Mouse (Mus musculus) yolk sac, embryonic 10.5 days (tissue): ENCODE results near the gene Olfr1257.
"Not testable (repeated sequence)": the region's sequence is repeated elsewhere in the genome, so short reads cannot be mapped to it uniquely, and the experiment has no call there.

ENCODE experiments used
- DNase-seq: peaks from one replicate; pipeline ENCODE4 v3.0.0-alpha.2; 2017; ENCODE audit warnings: low spot score

Gene Olfr1257

DNA sequence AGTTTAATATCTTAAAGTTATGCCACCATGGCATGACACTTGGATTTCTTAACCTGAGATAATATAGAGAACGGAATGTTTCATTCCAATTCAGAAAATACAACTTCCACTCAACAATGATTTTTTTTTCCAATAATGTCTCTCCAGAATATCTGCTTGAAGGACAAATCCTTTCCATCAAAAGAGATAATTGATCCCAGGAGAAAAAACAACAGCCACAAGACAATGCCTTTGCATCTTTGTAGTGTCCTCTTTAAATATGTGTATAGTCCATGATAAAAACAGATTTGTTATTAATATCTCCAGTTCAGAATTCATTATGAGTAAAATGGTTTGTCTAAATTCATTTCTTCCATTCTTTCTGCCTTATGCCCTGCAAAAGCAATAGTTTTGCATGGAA lies at the start of gene Olfr1257:
TSS of gene Olfr1257 (plus strand) at position 301 of the 400 bp plus-strand sequence.
- DNase-seq: no peak

DNA sequence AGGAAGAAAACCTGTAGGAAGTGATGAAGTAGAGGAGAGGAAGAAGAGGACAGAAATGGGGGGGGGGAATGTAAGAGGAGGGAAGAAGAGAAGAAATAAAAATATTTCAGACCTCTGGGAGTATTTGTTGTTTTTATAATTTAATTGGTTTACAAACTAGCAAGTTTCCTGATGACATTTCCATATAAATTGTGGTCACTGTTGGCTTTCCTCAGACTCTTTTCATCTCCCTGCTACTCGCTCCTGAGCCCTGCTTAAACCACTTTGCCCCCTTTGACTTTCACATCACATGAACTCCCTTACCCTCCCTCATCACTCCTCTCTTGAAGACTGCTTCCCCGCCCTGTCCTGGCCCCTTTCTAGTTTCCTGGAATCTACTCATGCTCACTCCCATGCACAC lies 36.8 kb upstream of the Olfr1257 start, which contains the start of gene Olfr1256:
TSS of gene Olfr1256 (minus strand) at position 101 of the 400 bp plus-strand sequence.
- DNase-seq: no peak

DNA sequence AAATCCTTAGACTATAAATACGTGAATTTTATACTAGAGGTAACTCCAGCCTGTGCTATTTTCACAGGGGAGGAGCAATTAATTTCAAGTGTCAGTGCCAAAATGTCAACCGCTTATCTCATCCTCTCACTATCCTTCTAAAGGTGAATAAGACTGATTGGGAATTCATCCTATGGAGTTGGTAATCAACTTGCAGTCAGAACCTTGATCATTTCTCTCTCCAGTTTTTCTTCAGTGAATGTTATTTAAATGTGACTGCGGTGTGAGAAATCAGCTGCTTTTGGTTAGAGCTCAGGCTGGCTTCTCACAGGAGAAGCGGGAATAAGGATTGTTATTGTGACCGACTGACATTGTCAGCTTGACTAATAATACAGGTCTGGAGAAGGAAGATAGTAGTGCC lies 30.1 kb upstream of the Olfr1257 start, which contains the start of gene Olfr48:
TSS of gene Olfr48 (minus strand) at position 101 of the 400 bp plus-strand sequence.
- DNase-seq: no peak

DNA sequence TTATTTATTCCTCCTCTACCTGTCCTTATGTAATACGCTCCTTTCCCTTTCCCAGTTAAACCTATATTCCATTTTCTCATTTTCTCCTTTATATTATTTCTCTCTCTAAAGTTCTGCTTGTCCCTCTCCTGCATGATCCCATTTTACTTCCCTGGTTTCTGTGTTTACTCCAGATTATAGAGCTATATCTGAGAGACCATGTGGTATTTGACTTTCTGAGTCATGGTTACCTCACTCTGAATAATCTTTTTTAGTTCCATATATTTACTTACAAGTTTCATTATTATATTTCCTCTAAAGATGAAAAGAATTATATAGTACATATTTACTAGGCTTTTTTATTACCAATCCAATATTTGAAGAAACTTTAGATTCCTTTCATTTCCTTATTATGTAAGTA lies 29.0 kb upstream of the Olfr1257 start:
- no peak for DNase-seq

DNA sequence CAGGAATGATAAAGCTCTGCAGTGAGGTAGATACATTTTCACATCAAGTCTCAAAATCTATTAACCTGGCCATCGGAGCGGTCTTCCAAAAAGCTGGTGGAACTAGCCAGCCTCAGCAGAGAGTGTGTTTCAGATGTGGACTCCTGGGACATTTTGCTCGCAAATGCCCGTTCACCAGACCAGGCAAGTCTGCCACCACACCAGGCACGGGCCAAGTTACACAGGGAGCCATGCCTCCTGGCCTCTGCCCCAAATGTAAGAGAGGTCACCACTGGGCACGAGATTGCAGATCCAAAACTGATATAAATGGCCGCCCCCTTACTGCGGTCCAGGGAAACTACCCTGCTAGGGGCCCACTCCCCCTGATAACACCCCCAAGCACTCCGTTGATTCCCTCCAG lies 34.4 kb downstream of the Olfr1257 start:
- DNase-seq: not testable (repeated sequence)

DNA sequence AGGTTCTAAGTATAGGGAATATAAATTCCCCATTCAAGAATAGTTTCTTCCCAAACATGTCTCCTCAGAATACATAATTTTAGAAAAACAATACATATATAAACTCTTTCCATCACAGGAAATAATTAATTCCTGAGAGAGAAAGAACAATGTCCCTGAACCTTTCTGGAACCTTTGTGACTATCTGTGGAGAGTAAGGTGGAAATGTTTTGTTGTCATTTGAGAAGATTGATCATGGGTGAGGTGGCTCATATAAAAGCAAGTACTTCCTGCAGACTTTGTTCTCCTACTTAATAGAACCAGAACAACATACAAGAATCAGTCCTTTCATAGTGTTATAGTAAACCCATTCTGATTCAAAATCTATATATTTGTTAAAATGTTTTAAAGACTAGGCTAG lies 48.8 kb downstream of the Olfr1257 start, which contains the start of gene Olfr1258:
TSS of gene Olfr1258 (plus strand) at position 301 of the 400 bp plus-strand sequence.
- no peak for DNase-seq
